Mouse (Mus musculus) liver, embryonic 14.5 days (tissue): ENCODE measurements around the gene Lypd5. TPM values are rescaled to one million over a fixed set of nuclear protein-coding genes. Genes with fewer than 3 reads are reported as not detected.

Experiments
- ATAC-seq: fragments of 200-750 bp; cut with Nextera tagmentation; 2 replicates; pipeline ENCODE4 v1.8.0; 2017; ENCODE audit warnings: moderate number of reproducible peaks, mild to moderate bottlenecking, moderate library complexity; ENCODE audit not compliant: insufficient read depth
- DNase-seq, 3 experiments: peaks; one replicate each; pipeline ENCODE4 v3.0.0-alpha.2; 2012 to 2013; ENCODE audit warnings: low read depth in 3 of 3, low spot score in 3 of 3
- H3K27ac ChIP-seq: fragments of 300-500 bp; sonication (generic); 2 replicates; pipeline ENCODE4 v1.5.1; 2014; ENCODE audit warnings: moderate library complexity, mild to moderate bottlenecking, control low read depth, inconsistent platforms
- H3K27me3 ChIP-seq: fragments of 300-500 bp; sonication (generic); 2 replicates; pipeline ENCODE4 v1.6.1; 2014; ENCODE audit warnings: mild to moderate bottlenecking, low read length, moderate library complexity; ENCODE audit not compliant: control insufficient read depth, insufficient read depth
- H3K36me3 ChIP-seq: fragments of 300-500 bp; sonication (generic); replicated peaks from 2 replicates; pipeline ENCODE4 v1.6.1; 2014; ENCODE audit warnings: low read depth; ENCODE audit not compliant: control insufficient read depth, insufficient read depth
- H3K4me1 ChIP-seq, 2 experiments: fragments of 200-500 bp in 1 of 2; fragments of 300-500 bp in 1 of 2; sonication (generic) in 1 of 2; replicated peaks; 2 replicates each; pipeline ENCODE4 v1.6.1; 2012 to 2014; ENCODE audit warnings: antibody characterized with exemption in 1 of 2, inconsistent platforms in 1 of 2, low read length in 1 of 2; ENCODE audit not compliant: control insufficient read depth in 2 of 2, insufficient read depth in 2 of 2
- H3K4me2 ChIP-seq: fragments of 300-500 bp; sonication (generic); 2 replicates; pipeline ENCODE4 v1.6.1; 2014; ENCODE audit warnings: low read depth, mild to moderate bottlenecking, control low read depth, moderate library complexity
- H3K4me3 ChIP-seq, 2 experiments: fragments of 200-500 bp in 1 of 2; fragments of 300-500 bp in 1 of 2; sonication (generic) in 1 of 2; 2 replicates each; pipeline ENCODE4 v1.5.1; 2012 to 2014; ENCODE audit warnings: low read depth in 2 of 2, low read length in 2 of 2, mild to moderate bottlenecking in 2 of 2, control low read depth in 1 of 2, inconsistent platforms in 1 of 2, moderate library complexity in 1 of 2; ENCODE audit not compliant: insufficient read depth in 1 of 2
- H3K9ac ChIP-seq: fragments of 300-500 bp; sonication (generic); replicated peaks from 2 replicates; pipeline ENCODE4 v1.6.1; 2014; ENCODE audit warnings: mild to moderate bottlenecking, control low read depth, moderate library complexity
- H3K9me3 ChIP-seq: fragments of 300-500 bp; sonication (generic); 2 replicates; pipeline ENCODE4 v1.6.1; 2016; ENCODE audit warnings: low read length, mixed read lengths; ENCODE audit not compliant: control insufficient read depth
- CTCF ChIP-seq: IDR thresholded peaks from 2 replicates; pipeline ENCODE4 v1.5.1; 2016; ENCODE audit warnings: antibody characterized with exemption, low read depth, control low read depth
- EP300 ChIP-seq: IDR thresholded peaks from 2 replicates; pipeline ENCODE4 v1.6.1; 2016; ENCODE audit warnings: antibody characterized with exemption, low read depth
- WGBS: fragments of 180-500 bp; shearing (Covaris S2); extraction: QIAGEN DNeasy Blood & Tissue Kit; methylation state at CpG from one replicate; pipeline ENCODE4 v1.1.7; 2014; ENCODE audit not compliant: insufficient replicate concordance; 5-methylcytosine and 5-hydroxymethylcytosine counted together
- polyA plus RNA-seq, 2 experiments: library from polyadenylated mRNA; depleted of rRNA in 1 of 2; stranded (reverse) in 1 of 2; unstranded in 1 of 2; fragments of >200 nt; fragmentation: Nextera tagmentation in 1 of 2; extraction: Ambion mirVana in 1 of 2; gene quantifications; 2 replicates each; pipeline versions ENCODE4 v1.2.1 to v1.2.3; 2012 to 2014

Lypd5 gene
- polyA plus RNA-seq, 2 experiments, result not detected

GRCm38 (mm10) chr7:24384827-24385226 lies 35.8 kb downstream of the Lypd5 start:
- Histone ChIP-seq H3K4me1 (peaks cover 26 to 55% of the 10 kb centered on the region in 2 experiments), H3K27ac (peak overlapping the region; percentile 76; the same call in 1 of the 2 replicates), H3K4me2 (no peak overlapping the region), H3K36me3 (peaks cover 70% of the 10 kb centered on the region), H3K4me3 (no peak overlapping the region), H3K9ac (no peak overlapping the region), H3K9me3 (no peaks in the 10 kb centered on the region), H3K27me3 (no peaks in the 10 kb centered on the region)
- DNase-seq (no peak), ATAC-seq (no peak)
- TF ChIP-seq CTCF (peak; percentile 96), EP300 (no peak)
- 18% methylated on average over 11 of the region's 11 CpGs for WGBS

- Histone ChIP-seq H3K4me1 (peaks cover 22 to 45% of the 10 kb centered on the region in 2 experiments), H3K9me3 (no peaks in the 10 kb centered on the region)
- TF ChIP-seq EP300, result no peak
- TF ChIP-seq CTCF, result no peak
Observed at GRCm38 (mm10) chr7:24387059-24387556, 38.1 kb downstream of the Lypd5 start.

GRCm38 (mm10) chr7:24389516-24390187 lies 40.7 kb downstream of the Lypd5 start:
- H3K9ac ChIP-seq, result no peak overlapping the region
- H3K4me2 ChIP-seq, result no peak overlapping the region
- H3K27ac ChIP-seq, result peak overlapping the region; percentile 41
- no peak overlapping the region for H3K4me3 ChIP-seq
- H3K4me1 ChIP-seq, result peaks cover 27 to 37% of the 10 kb centered on the region in 2 experiments
- DNase-seq (no peak), ATAC-seq (no peak)
- H3K36me3 ChIP-seq, result peaks cover 22% of the 10 kb centered on the region
- no peak for TF ChIP-seq EP300
- no peak for TF ChIP-seq CTCF
- H3K27me3 ChIP-seq, result no peaks in the 10 kb centered on the region
- WGBS, result 46% methylated on average over 13 of the region's 13 CpGs
- H3K9me3 ChIP-seq, result no peaks in the 10 kb centered on the region

More at GRCm38 (mm10) chr7:24387059-24387556, 38.1 kb downstream of the Lypd5 start:
- H3K4me3 ChIP-seq, result no peak overlapping the region
- H3K27me3 ChIP-seq, result no peaks in the 10 kb centered on the region
- DNase-seq (no peak), ATAC-seq (0 out of 2 replicates have a peak, but pooled peaks have one; percentile 11)
- no peak overlapping the region for H3K9ac ChIP-seq
- 36% methylated on average over 10 of the region's 10 CpGs for WGBS
- H3K27ac ChIP-seq, result peak overlapping the region; percentile 34
- peaks cover 47% of the 10 kb centered on the region for H3K36me3 ChIP-seq
- no peak overlapping the region for H3K4me2 ChIP-seq

GRCm38 (mm10) chr7:24390512-24390911 lies 41.5 kb downstream of the Lypd5 start:
- Histone ChIP-seq H3K9me3 (no peaks in the 10 kb centered on the region), H3K9ac (no peak overlapping the region), H3K27ac (no peak overlapping the region), H3K27me3 (no peaks in the 10 kb centered on the region), H3K4me2 (no peak overlapping the region), H3K4me1 (peaks cover 35 to 44% of the 10 kb centered on the region in 2 experiments), H3K4me3 (no peak overlapping the region), H3K36me3 (peaks cover 13% of the 10 kb centered on the region)
- DNase-seq (no peak), ATAC-seq (no peak)
- 68% methylated on average over 7 of the region's 7 CpGs for WGBS
- TF ChIP-seq EP300 (no peak), CTCF (no peak)

GRCm38 (mm10) chr7:24391077-24391476 lies 42.1 kb downstream of the Lypd5 start:
- Histone ChIP-seq H3K36me3 (peaks cover 7% of the 10 kb centered on the region), H3K27me3 (no peaks in the 10 kb centered on the region), H3K4me3 (no peak overlapping the region), H3K27ac (no peak overlapping the region), H3K4me1 (peaks cover 41 to 49% of the 10 kb centered on the region in 2 experiments), H3K4me2 (no peak overlapping the region), H3K9ac (no peak overlapping the region), H3K9me3 (no peaks in the 10 kb centered on the region)
- DNase-seq (no peak), ATAC-seq (no peak)
- WGBS, result 35% methylated on average over 5 of the region's 5 CpGs
- no peak for TF ChIP-seq CTCF
- TF ChIP-seq EP300, result no peak
